Mouse (Mus musculus): Measurements from ENCODE around the gene AC153137.1.
"Not testable (repeated sequence)": the region's sequence is repeated elsewhere in the genome, so short reads cannot be mapped to it uniquely, and the experiment has no call there.

The AC153137.1 gene

GRCm38 (mm10) chr1:30977868-30978267 is at the start of gene AC153137.1:
Gene AC153137.1, minus strand, starts transcription at chr1:30977968.
- not testable (repeated sequence) for DNase-seq (ENCODE audit: low spot score)

DNA sequence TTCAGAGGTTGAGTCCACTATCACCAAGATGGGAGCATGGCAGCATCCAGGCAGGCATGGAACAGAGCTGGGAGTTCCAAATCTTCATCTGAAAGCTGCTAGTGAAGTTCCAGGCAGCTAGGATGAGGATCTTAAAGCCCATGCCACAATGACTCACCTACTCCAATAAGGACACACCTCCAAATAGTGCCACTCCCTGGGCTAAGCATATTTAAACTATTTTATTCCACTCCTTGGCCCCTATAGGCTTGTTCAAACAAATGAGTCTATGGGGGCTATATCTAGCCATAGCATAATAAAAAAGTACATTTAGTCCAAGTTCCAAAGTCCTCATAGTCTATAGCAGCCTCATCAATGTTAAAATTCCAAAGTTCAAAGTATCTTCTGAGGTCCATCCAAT is 45.4 kb upstream of the AC153137.1 start:
- no peak for DNase-seq (ENCODE audit: low spot score)

DNA sequence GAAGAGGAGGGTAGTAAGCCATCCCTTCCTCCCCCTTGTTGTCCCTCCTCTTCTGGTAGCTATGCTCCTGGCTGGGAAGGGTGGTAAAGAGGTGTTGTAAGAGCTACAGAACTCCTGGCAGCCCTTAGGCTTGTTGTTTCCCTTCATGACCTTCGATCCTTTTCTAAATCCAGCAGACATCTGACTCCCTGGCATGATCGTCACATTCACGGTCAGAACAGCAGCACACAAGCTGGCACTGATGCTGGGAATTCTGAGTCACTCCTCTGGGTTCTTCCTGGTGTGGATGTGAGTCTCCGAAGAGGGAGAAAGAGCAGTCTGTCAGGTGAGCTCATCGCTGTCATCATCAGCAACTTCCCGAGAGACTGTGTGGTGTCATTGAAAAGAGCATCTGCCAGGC is 41.5 kb upstream of the AC153137.1 start:
- no peak for DNase-seq (ENCODE audit: low spot score)

DNA sequence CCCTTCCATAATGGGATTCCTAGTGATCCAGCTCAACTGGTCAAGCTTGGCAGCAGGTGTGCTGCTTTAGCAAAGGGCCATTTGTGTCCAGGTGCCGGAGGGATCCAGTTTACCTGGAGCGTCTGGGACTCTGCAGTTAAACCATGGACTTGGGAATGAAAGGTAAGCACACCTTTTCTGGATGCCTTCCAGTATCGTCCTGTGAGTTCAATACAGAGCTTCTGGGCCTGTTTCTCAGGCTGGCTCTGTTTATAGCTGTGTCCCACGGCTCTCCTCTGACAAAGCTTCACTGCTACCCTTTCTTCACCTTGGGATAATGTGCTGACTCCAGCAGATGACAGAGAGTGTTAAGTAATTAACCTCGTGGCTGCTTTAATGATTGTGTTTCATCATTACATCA is 39.6 kb upstream of the AC153137.1 start:
- DNase-seq (ENCODE audit: low spot score), result no peak

DNA sequence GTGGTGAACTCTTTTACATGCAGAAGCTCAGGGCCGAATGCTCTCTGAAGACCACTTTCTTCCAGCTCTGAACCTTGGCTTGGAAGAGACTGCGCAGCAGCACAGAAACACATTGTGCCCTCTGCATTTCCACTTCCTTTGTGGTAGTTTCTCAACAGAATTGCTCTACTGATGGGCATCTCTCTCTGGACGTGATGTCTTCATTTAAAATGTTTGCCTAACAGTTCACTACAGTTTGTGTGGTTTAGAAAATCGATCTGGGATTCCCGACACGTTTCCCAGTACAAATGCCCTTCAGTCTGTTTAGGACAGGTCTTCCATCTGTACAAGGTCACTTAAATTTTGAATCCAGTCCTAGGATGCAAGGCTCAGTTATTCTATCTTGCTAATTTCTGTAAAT is 38.3 kb upstream of the AC153137.1 start:
- no peak for DNase-seq (ENCODE audit: low spot score)

GRCm38 (mm10) chr1:31015261-31015660 is 37.5 kb upstream of the AC153137.1 start:
- no peak for DNase-seq (ENCODE audit: low spot score)

DNA sequence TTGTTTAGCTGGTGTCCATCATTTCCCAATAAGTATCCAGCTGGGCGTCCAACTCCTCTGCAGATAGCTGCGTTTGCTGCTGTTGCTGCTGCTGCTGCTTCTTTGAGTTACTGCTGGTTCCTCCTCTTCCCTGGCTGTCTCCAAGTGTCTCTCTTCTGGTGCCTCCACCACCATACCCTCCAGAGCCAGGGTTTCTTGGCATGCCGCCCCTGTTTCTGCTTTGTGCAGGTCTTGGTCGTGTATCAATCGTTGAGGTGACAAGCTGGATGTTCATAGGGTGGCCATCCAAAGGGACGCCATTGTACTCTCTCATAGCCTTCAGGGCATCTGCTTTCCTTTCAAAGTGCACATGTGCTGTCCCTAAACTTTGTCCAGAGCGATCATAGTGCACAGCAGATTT is 529 bp downstream of the AC153137.1 start:
- DNase-seq (ENCODE audit: low spot score), result not testable (repeated sequence)

GRCm38 (mm10) chr1:30951795-30952194 is 26.0 kb downstream of the AC153137.1 start:
- DNase-seq (ENCODE audit: low spot score), result no peak

DNA sequence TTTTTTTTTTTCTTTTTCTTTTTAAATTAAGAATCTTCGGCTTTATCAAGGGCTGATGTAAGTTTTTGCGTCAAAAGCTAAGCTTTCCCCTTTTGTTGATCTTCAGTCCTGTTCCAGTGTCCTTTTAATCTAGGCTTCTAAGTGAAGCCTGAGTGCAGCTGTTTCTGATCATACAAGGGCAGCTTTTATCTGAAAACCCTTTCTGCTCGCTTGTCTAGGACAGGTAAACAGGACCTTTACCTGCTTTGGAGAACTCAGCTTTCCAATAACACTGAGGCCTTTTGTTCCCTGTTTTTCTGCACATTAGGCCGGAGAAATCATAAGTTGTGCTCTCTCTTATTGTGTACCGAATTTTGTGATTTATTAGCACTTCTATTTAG is 27.3 kb downstream of the AC153137.1 start:
- peak; percentile 42 for DNase-seq (ENCODE audit: low spot score)

DNA sequence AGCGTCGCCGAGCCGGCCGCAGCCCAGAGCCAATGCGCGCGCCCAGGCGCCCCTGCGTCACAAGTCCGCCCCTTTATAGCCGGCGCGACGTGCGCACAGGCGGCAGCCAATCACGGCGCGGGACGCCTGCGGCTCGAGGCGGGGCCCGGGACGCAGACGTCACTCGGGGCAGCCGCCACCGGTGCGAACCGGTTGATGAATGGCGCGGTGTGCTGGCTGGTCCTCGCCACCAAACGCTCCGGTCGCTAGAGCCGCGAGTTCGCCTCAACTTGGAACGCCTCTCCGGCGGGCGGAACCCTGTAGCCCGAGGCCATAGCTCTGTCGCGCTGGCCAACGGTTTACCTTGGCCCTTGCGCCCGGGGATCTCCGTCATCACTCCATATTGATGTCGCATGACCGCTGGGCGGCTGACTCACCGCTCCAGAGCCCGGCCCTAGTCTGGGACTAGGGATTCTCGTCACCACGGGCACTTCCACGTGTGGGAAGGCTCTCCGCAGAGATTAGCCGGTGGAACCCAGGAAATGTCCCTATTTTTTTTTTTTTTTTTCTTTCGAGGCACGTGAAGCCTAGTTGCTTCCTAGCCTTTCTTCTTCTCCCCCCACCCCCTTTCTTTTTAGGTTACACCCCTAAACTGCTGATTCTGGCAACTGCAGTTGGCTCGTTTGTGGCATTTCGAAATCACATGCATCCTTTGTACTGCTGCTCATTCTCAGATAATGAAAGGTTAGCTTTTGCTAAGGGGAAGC is 27.9 kb downstream of the AC153137.1 start:
- DNase-seq (ENCODE audit: low spot score), result peak; percentile 96

- DNase-seq (ENCODE audit: low spot score), result peak; percentile 73
These were observed 28.7 kb downstream of the AC153137.1 start for GRCm38 (mm10) chr1:30948950-30949639.

- DNase-seq (ENCODE audit: low spot score), result peak; percentile 43
These were observed 29.3 kb downstream of the AC153137.1 start for GRCm38 (mm10) chr1:30948361-30948949.

DNA sequence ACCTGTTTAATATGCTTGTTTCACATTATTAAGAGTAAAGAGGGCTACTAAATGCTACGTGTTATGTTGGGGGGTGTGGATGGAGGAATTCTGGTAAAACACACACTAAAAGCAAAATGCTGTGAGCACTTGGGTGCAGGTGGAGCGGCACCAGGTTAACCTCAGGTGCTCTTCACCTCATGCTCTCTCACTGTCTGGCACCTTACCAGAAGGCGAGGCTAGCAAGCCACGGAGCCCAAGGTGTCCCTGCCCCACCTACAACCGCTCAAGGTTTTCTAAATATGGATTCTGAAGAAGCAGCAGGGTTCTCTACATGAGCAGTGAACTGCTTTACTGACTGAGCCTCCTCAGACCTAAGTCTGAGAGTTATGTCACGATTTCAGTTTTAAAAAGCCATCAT is 32.6 kb downstream of the AC153137.1 start:
- no peak for DNase-seq (ENCODE audit: low spot score)

- no peak for DNase-seq (ENCODE audit: low spot score)
These were observed 37.2 kb downstream of the AC153137.1 start for GRCm38 (mm10) chr1:30940571-30940970.

DNA sequence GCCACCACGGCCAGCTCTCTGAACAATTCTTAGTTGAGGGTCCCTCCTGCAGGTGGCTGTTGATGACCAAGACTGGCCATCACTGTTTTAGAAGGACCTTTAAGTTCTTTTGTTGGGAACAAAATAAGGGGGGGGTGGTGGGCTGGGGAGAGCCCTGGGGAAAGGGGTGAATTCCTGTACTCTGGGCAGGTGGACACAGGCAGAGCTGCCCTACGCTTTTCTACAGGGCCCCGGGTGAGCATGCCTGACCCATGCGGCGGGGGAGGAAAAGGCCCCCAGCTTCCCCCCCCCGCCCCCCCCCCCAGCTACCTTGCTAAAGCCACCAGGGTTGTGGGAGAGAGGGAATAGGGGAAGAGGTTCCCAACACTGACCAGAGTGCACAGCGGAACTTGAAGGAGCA is 39.4 kb downstream of the AC153137.1 start:
- DNase-seq (ENCODE audit: low spot score), result no peak

GRCm38 (mm10) chr1:30937396-30937965 is 40.3 kb downstream of the AC153137.1 start:
- DNase-seq (ENCODE audit: low spot score), result no peak

GRCm38 (mm10) chr1:30936488-30936887 is 41.3 kb downstream of the AC153137.1 start:
- DNase-seq (ENCODE audit: low spot score), result no peak

- DNase-seq (ENCODE audit: low spot score), result no peak
These were observed 46.9 kb downstream of the AC153137.1 start for GRCm38 (mm10) chr1:30930823-30931222.

- no peak for DNase-seq (ENCODE audit: low spot score)
These were observed 47.6 kb downstream of the AC153137.1 start for GRCm38 (mm10) chr1:30930194-30930593.

Data from yolk sac, embryonic 10.5 days (tissue).